In genomic region chr10:9878821-9879489, GRCm38 (mm10) we compare ENCODE assay signal across 18 mouse cellular contexts. TPM values are rescaled to one million over a fixed set of nuclear protein-coding genes. Genes with fewer than 3 reads are reported as not detected.
A peak's percentile ranks its signal among the peaks of the same experiment; 100 is the strongest.
DNase-seq lines count a peak whose midpoint lies in the region; ATAC-seq and TF ChIP-seq lines count a peak whose summit lies in the region.
"Had no signal": no experiment of that assay in that cellular context is flagged by ENCODE, and none has a peak within 500 bp of the region (broad histone marks: within the 10 kb centered on the region; RNA-seq: fewer than 3 reads in every experiment).

No protein-coding gene starts in this region.

- TF ChIP-seq CTCF in bone marrow macrophage, adult 2 months (IDR thresholded peaks at IDR 0.05; ENCODE audit: low read depth, low read length): no peak

- H3K36me3 ChIP-seq in hindbrain, embryonic 13.5 days: no peaks in the 10 kb centered on the region
- no peaks in the 10 kb centered on the region for H3K36me3 ChIP-seq in hindbrain, embryonic 10.5 days
- H3K36me3 ChIP-seq in hindbrain, embryonic 14.5 days (replicated peaks; ENCODE audit: control insufficient read depth, insufficient read depth): no peaks in the 10 kb centered on the region
- H3K36me3 ChIP-seq: limb, embryonic 15.5 days; stomach, embryonic 15.5 days had no signal

- no peaks in the 10 kb centered on the region for H3K27me3 ChIP-seq in hindbrain, embryonic 13.5 days
- H3K27me3 ChIP-seq in hindbrain, embryonic 10.5 days (ENCODE audit: insufficient read depth, poor library complexity, severe bottlenecking): no peaks in the 10 kb centered on the region
- no peaks in the 10 kb centered on the region for H3K27me3 ChIP-seq in hindbrain, embryonic 14.5 days (ENCODE audit: control insufficient read depth, insufficient read depth, low read length)
- H3K27me3 ChIP-seq: limb, embryonic 15.5 days; stomach, embryonic 15.5 days had no signal

- TF ChIP-seq POLR2A in bone marrow macrophage, adult 2 months (IDR thresholded peaks at IDR 0.05; ENCODE audit: borderline replicate concordance, low read depth, low read length): no peak

- H3K9me3 ChIP-seq in hindbrain, embryonic 13.5 days: no peaks in the 10 kb centered on the region
- H3K9me3 ChIP-seq in hindbrain, embryonic 10.5 days: no peaks in the 10 kb centered on the region
- H3K9me3 ChIP-seq in hindbrain, embryonic 14.5 days (ENCODE audit: control insufficient read depth, low read length): no peaks in the 10 kb centered on the region
- H3K9me3 ChIP-seq: G1E; limb, embryonic 15.5 days; stomach, embryonic 15.5 days had no signal

- ATAC-seq in cerebellum, adult (ENCODE audit: insufficient number of reproducible peaks, low FRiP score, low TSS enrichment): peak; percentile 76
- ATAC-seq in hindbrain, embryonic 13.5 days (ENCODE audit: low FRiP score): peak; percentile 68; the same call in 1 of the 2 replicates
- ATAC-seq in hindbrain, embryonic 14.5 days (ENCODE audit: low FRiP score): 0 out of 2 replicates have a peak, but pooled peaks have one; percentile 66
- ATAC-seq: CD4-positive, CD25-positive, alpha-beta regulatory T cell, adult 4 months had no signal

- no peak for DNase-seq in cerebellum, adult 9-11 months
- no peak for DNase-seq in hindbrain, embryonic 10.5 days (ENCODE audit: low spot score)
- no peak for DNase-seq in hindbrain, embryonic 14.5 days (ENCODE audit: low spot score)
- DNase-seq in adrenal gland, postnatal 4 days (ENCODE audit: low spot score in 2 of 2): no peak
- no peak for DNase-seq in c-Kit-positive CD71-positive TER-119-positive erythroid progenitor cells, embryonic 14.5 days (ENCODE audit: low spot score)
- DNase-seq: gastrocnemius, postnatal 25 days; heart, postnatal 14 days; layer of hippocampus, postnatal 36 days; lung, postnatal 4 days; right cerebral cortex, adult 18-20 months; thymus, adult 2 months had no signal

- no peak overlapping the region for H3K27ac ChIP-seq in hindbrain, embryonic 13.5 days
- no peak overlapping the region for H3K27ac ChIP-seq in hindbrain, embryonic 10.5 days
- H3K27ac ChIP-seq in bone marrow macrophage, adult 2 months (ENCODE audit: insufficient read depth, low read depth, low read length): peak overlapping the region; percentile 26; the same call in 1 of the 2 replicates
- no peak overlapping the region for H3K27ac ChIP-seq in hindbrain, embryonic 14.5 days
- H3K27ac ChIP-seq: limb, embryonic 15.5 days; stomach, embryonic 15.5 days had no signal

- 76% methylated on average over 6 of the region's 6 CpGs for WGBS in hindbrain, embryonic 13.5 days
- 85% methylated on average over 6 of the region's 6 CpGs for WGBS in hindbrain, embryonic 10.5 days
- WGBS in hindbrain, embryonic 14.5 days: 69% methylated on average over 6 of the region's 6 CpGs

- H3K4me3 ChIP-seq in hindbrain, embryonic 13.5 days: no peak overlapping the region
- H3K4me3 ChIP-seq in hindbrain, embryonic 10.5 days: no peak overlapping the region
- H3K4me3 ChIP-seq in bone marrow macrophage, adult 2 months (ENCODE audit: insufficient read depth, low read length): no peak overlapping the region
- H3K4me3 ChIP-seq in hindbrain, embryonic 14.5 days (replicated peaks; ENCODE audit: low read length): no peak overlapping the region
- H3K4me3 ChIP-seq: limb, embryonic 15.5 days; stomach, embryonic 15.5 days had no signal

- no peak overlapping the region for H3K4me2 ChIP-seq in hindbrain, embryonic 13.5 days
- H3K4me2 ChIP-seq in hindbrain, embryonic 14.5 days (replicated peaks): no peak overlapping the region
- H3K4me2 ChIP-seq: limb, embryonic 15.5 days; stomach, embryonic 15.5 days had no signal

- no peak overlapping the region for H3K9ac ChIP-seq in hindbrain, embryonic 13.5 days
- no peak overlapping the region for H3K9ac ChIP-seq in hindbrain, embryonic 14.5 days
- H3K9ac ChIP-seq: limb, embryonic 15.5 days; stomach, embryonic 15.5 days had no signal

- H3K4me1 ChIP-seq in hindbrain, embryonic 13.5 days (replicated peaks): peaks cover 6% of the 10 kb centered on the region; the same call in 1 of the 2 replicates
- H3K4me1 ChIP-seq in hindbrain, embryonic 10.5 days (replicated peaks): no peaks in the 10 kb centered on the region; the same call in 1 of the 2 replicates
- peaks cover 50% of the 10 kb centered on the region for H3K4me1 ChIP-seq in bone marrow macrophage, adult 2 months (ENCODE audit: control insufficient read depth, insufficient read depth, low read length)
- no peaks in the 10 kb centered on the region for H3K4me1 ChIP-seq in hindbrain, embryonic 14.5 days (replicated peaks; ENCODE audit: control insufficient read depth, insufficient read depth, low read length)
- H3K4me1 ChIP-seq: limb, embryonic 15.5 days; stomach, embryonic 15.5 days had no signal

RNA-seq across cellular contexts. Expression of gene Stxbp5, which starts 21.9 kb away (rescaled TPM):
- 7.5 and 7.8 TPM in 2 replicates for polyA plus RNA-seq in hindbrain, embryonic 13.5 days (2015; fragmentation: Nextera tagmentation; extraction: Ambion mirVana)
- 4.1 and 4.9 TPM in 2 replicates for polyA plus RNA-seq in hindbrain, embryonic 10.5 days (2016; fragmentation: Nextera tagmentation; extraction: Ambion mirVana)
- polyA plus RNA-seq in bone marrow macrophage, adult 2 months (2012; ENCODE audit: insufficient read depth, insufficient read length, missing spikeins): 43.3 and 48.5 TPM in 2 replicates
- 14.0 and 14.3 TPM in 2 replicates for polyA plus RNA-seq in hindbrain, embryonic 14.5 days (2014; fragmentation: Nextera tagmentation; extraction: Ambion mirVana)
- total RNA-seq in adrenal gland, postnatal 4 days (2021): 10 to 100 TPM; 28.9 to 33.1 TPM
